Mouse (Mus musculus): ENCODE data around the gene Saysd1.
A peak's percentile ranks its signal among the peaks of the same experiment; 100 is the strongest.

Saysd1 gene

GRCm38 (mm10) chr14:20138484-20139355 lies at the start of gene Saysd1:
Gene Saysd1, minus strand, starts transcription at chr14:20138534.
- DNase-seq (ENCODE audit: low read depth, low spot score), result no peak

GRCm38 (mm10) chr14:20185426-20185825 lies 47.1 kb upstream of the Saysd1 start:
- DNase-seq (ENCODE audit: low read depth, low spot score), result no peak

- peak; percentile 30 for DNase-seq (ENCODE audit: low read depth, low spot score)
Measured at GRCm38 (mm10) chr14:20183701-20184100, 45.4 kb upstream of the Saysd1 start.

GRCm38 (mm10) chr14:20182596-20182995 lies 44.3 kb upstream of the Saysd1 start:
- no peak for DNase-seq (ENCODE audit: low read depth, low spot score)

- DNase-seq (ENCODE audit: low read depth, low spot score), result peak; percentile 91
Measured at GRCm38 (mm10) chr14:20181466-20181921, 43.2 kb upstream of the Saysd1 start, which contains the start of gene Kcnk5. Gene Kcnk5, minus strand, starts transcription at chr14:20181809.

- no peak for DNase-seq (ENCODE audit: low read depth, low spot score)
Measured at GRCm38 (mm10) chr14:20180751-20181162, 42.4 kb upstream of the Saysd1 start.

GRCm38 (mm10) chr14:20180304-20180703 lies 42.0 kb upstream of the Saysd1 start:
- no peak for DNase-seq (ENCODE audit: low read depth, low spot score)

- DNase-seq (ENCODE audit: low read depth, low spot score), result no peak
Measured at GRCm38 (mm10) chr14:20179731-20180280, 41.5 kb upstream of the Saysd1 start.

GRCm38 (mm10) chr14:20179080-20179479 lies 40.7 kb upstream of the Saysd1 start:
- no peak for DNase-seq (ENCODE audit: low read depth, low spot score)

GRCm38 (mm10) chr14:20178593-20178992 lies 40.3 kb upstream of the Saysd1 start:
- DNase-seq (ENCODE audit: low read depth, low spot score), result no peak

GRCm38 (mm10) chr14:20177494-20178123 lies 39.3 kb upstream of the Saysd1 start:
- no peak for DNase-seq (ENCODE audit: low read depth, low spot score)

- DNase-seq (ENCODE audit: low read depth, low spot score), result no peak
Measured at GRCm38 (mm10) chr14:20175705-20176104, 37.4 kb upstream of the Saysd1 start.

- no peak for DNase-seq (ENCODE audit: low read depth, low spot score)
Measured at GRCm38 (mm10) chr14:20175114-20175513, 36.8 kb upstream of the Saysd1 start.

GRCm38 (mm10) chr14:20174696-20175095 lies 36.4 kb upstream of the Saysd1 start:
- DNase-seq (ENCODE audit: low read depth, low spot score), result no peak

GRCm38 (mm10) chr14:20173873-20174490 lies 35.6 kb upstream of the Saysd1 start:
- DNase-seq (ENCODE audit: low read depth, low spot score), result no peak

GRCm38 (mm10) chr14:20172924-20173323 lies 34.6 kb upstream of the Saysd1 start:
- no peak for DNase-seq (ENCODE audit: low read depth, low spot score)

- no peak for DNase-seq (ENCODE audit: low read depth, low spot score)
Measured at GRCm38 (mm10) chr14:20172509-20172908, 34.2 kb upstream of the Saysd1 start.

GRCm38 (mm10) chr14:20171840-20172239 lies 33.5 kb upstream of the Saysd1 start:
- no peak for DNase-seq (ENCODE audit: low read depth, low spot score)

GRCm38 (mm10) chr14:20169251-20169650 lies 30.9 kb upstream of the Saysd1 start:
- no peak for DNase-seq (ENCODE audit: low read depth, low spot score)

- DNase-seq (ENCODE audit: low read depth, low spot score), result no peak
Measured at GRCm38 (mm10) chr14:20168478-20168877, 30.1 kb upstream of the Saysd1 start.

GRCm38 (mm10) chr14:20168054-20168453 lies 29.7 kb upstream of the Saysd1 start:
- DNase-seq (ENCODE audit: low read depth, low spot score), result no peak

- no peak for DNase-seq (ENCODE audit: low read depth, low spot score)
Measured at GRCm38 (mm10) chr14:20165413-20165812, 27.1 kb upstream of the Saysd1 start.

Measured in mesoderm, embryonic 11.5 days (tissue).